Mouse (Mus musculus) thymus, adult 2 months (tissue): ENCODE data around the gene P2rx4. TPM values are rescaled to one million over a fixed set of nuclear protein-coding genes. Genes with fewer than 3 reads are reported as not detected.
"Not testable (repeated sequence)": the region's sequence is repeated elsewhere in the genome, so short reads cannot be mapped to it uniquely, and the experiment has no call there.

Experiments
- DNase-seq: peaks from one replicate; pipeline ENCODE4 v3.0.0; 2021
- H3K27ac ChIP-seq: fragments of 200-500 bp; 2 replicates; pipeline ENCODE4 v1.5.1; 2012; ENCODE audit warnings: low read length, control low read depth; ENCODE audit not compliant: control insufficient read depth, insufficient read depth
- H3K27me3 ChIP-seq: fragments of 200-500 bp; 2 replicates; pipeline ENCODE4 v1.6.1; 2012; ENCODE audit warnings: mild to moderate bottlenecking, low read length, moderate library complexity, mixed read lengths; ENCODE audit not compliant: control insufficient read depth, insufficient read depth
- H3K36me3 ChIP-seq: fragments of 200-500 bp; 2 replicates; pipeline ENCODE4 v1.6.1; 2012; ENCODE audit warnings: mild to moderate bottlenecking, low read length, moderate library complexity; ENCODE audit not compliant: control insufficient read depth, insufficient read depth
- H3K4me1 ChIP-seq: fragments of 200-500 bp; replicated peaks from 2 replicates; pipeline ENCODE4 v1.6.1; 2012; ENCODE audit warnings: low read length; ENCODE audit not compliant: control insufficient read depth, insufficient read depth
- H3K4me3 ChIP-seq: fragments of 200-500 bp; 2 replicates; pipeline ENCODE4 v1.5.1; 2012; ENCODE audit warnings: mild to moderate bottlenecking, low read length, control low read depth, moderate library complexity; ENCODE audit not compliant: control insufficient read depth, insufficient read depth
- CTCF ChIP-seq: fragments of 200-500 bp; IDR thresholded peaks from 2 replicates; pipeline ENCODE4 v1.5.1; 2012; ENCODE audit warnings: mild to moderate bottlenecking, control low read depth, low read length, moderate library complexity, borderline replicate concordance; ENCODE audit not compliant: control insufficient read depth, poor library complexity, insufficient read depth; ENCODE audit errors: extremely low read depth
- POLR2A ChIP-seq: fragments of 200-500 bp; IDR thresholded peaks from 2 replicates; pipeline ENCODE4 v1.6.1; 2012; ENCODE audit warnings: mild to moderate bottlenecking, low read length, control low read depth, moderate library complexity; ENCODE audit not compliant: control insufficient read depth, poor library complexity, insufficient read depth; ENCODE audit errors: extremely low read depth
- WGBS: fragments of 180-500 bp; shearing (Covaris S2); methylation state at CpG from one replicate; pipeline ENCODE4 v1.1.7; 2018; 5-methylcytosine and 5-hydroxymethylcytosine counted together
- polyA plus RNA-seq: library from polyadenylated mRNA; depleted of rRNA; stranded (reverse); fragments of >200 nt; gene quantifications from 2 replicates; pipeline ENCODE4 v1.2.3, GENCODE M21; 2012; rRNA removed

Gene P2rx4
- 41.0 and 51.4 TPM in 2 replicates for polyA plus RNA-seq

- TF ChIP-seq CTCF (no peak), POLR2A (no peak; the same call in 1 of the 2 replicates)
- peak; percentile 86 for DNase-seq
- Histone ChIP-seq H3K36me3 (no peaks in the 10 kb centered on the region), H3K4me1 (peaks cover 8% of the 10 kb centered on the region), H3K27me3 (no peaks in the 10 kb centered on the region), H3K4me3 (peak within 1 kb of the TSS; percentile 65), H3K27ac (peak within 1 kb of the TSS; percentile 64)
- WGBS: under 1% methylated on average over 66 of the region's 66 CpGs
Observed at GRCm38 (mm10) chr5:122707276-122708181, at the start of gene P2rx4. P2rx4 (plus strand) TSS chr5:122707544.

- Histone ChIP-seq H3K27ac (no peak overlapping the region), H3K27me3 (no peaks in the 10 kb centered on the region), H3K4me3 (no peak overlapping the region), H3K36me3 (no peaks in the 10 kb centered on the region), H3K4me1 (no peaks in the 10 kb centered on the region)
- WGBS: 97% methylated on average over 6 of the region's 6 CpGs
- DNase-seq: no peak
- no peak for TF ChIP-seq CTCF
Observed at GRCm38 (mm10) chr5:122662501-122662900, 44.8 kb upstream of the P2rx4 start.

DNA sequence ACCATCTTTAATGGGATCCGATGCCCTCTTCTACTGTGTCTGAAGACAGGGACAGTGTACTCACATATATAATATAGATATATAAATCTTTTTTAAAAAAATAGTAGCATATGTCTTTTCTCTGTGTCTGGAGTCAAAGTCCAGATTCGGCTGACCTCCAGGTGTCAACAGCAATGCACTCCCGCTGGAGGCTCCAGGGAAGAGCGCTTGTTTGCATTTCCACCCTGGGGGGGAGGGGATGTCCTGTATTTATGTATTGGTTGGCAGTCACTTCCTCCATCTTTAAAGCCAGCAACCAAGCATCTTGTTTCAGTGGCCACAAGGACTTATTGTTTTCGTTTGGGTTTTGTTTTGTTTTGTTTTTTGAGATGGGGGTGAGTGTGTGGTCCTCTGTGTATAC is 42.3 kb upstream of the P2rx4 start:
- Histone ChIP-seq H3K27me3 (no peaks in the 10 kb centered on the region), H3K4me3 (no peak overlapping the region), H3K27ac (no peak overlapping the region), H3K36me3 (no peaks in the 10 kb centered on the region), H3K4me1 (peaks cover 8% of the 10 kb centered on the region)
- 91% methylated on average over 5 of the region's 5 CpGs for WGBS
- no peak for TF ChIP-seq POLR2A
- TF ChIP-seq CTCF: no peak
- DNase-seq: no peak

GRCm38 (mm10) chr5:122668981-122669897 is 38.1 kb upstream of the P2rx4 start:
- Histone ChIP-seq H3K4me3 (no peak overlapping the region), H3K27me3 (no peaks in the 10 kb centered on the region), H3K36me3 (no peaks in the 10 kb centered on the region), H3K27ac (no peak overlapping the region), H3K4me1 (peaks cover 8% of the 10 kb centered on the region)
- TF ChIP-seq POLR2A (no peak), CTCF (no peak)
- no peak for DNase-seq
- WGBS: 36% methylated on average over 15 of the region's 15 CpGs

GRCm38 (mm10) chr5:122671641-122672040 is 35.7 kb upstream of the P2rx4 start:
- H3K27me3 ChIP-seq, H3K27ac ChIP-seq, H3K4me3 ChIP-seq, H3K36me3 ChIP-seq, H3K4me1 ChIP-seq: not testable (repeated sequence)
- WGBS: 75% methylated on average over 7 of the region's 7 CpGs
- DNase-seq: peak; percentile 64

- H3K27me3 ChIP-seq: no peaks in the 10 kb centered on the region
- no peak overlapping the region for H3K4me3 ChIP-seq
- 95% methylated on average over 5 of the region's 5 CpGs for WGBS
- peaks cover 8% of the 10 kb centered on the region for H3K4me1 ChIP-seq
- DNase-seq: no peak
- no peaks in the 10 kb centered on the region for H3K36me3 ChIP-seq
- H3K27ac ChIP-seq: no peak overlapping the region
- no peak for TF ChIP-seq CTCF
- TF ChIP-seq POLR2A: no peak
Observed at GRCm38 (mm10) chr5:122672298-122672697, 35.0 kb upstream of the P2rx4 start.

- Histone ChIP-seq H3K27me3 (no peaks in the 10 kb centered on the region), H3K4me3 (no peak overlapping the region), H3K36me3 (no peaks in the 10 kb centered on the region), H3K27ac (no peak overlapping the region), H3K4me1 (no peaks in the 10 kb centered on the region)
- 88% methylated on average over 8 of the region's 8 CpGs for WGBS
- TF ChIP-seq POLR2A (no peak), CTCF (no peak)
- DNase-seq: no peak
Observed at GRCm38 (mm10) chr5:122676002-122676401, 31.3 kb upstream of the P2rx4 start.
